Mouse (Mus musculus) lung, embryonic 16.5 days (tissue): ENCODE results near the gene Cyb5rl. TPM values are rescaled to one million over a fixed set of nuclear protein-coding genes. Genes with fewer than 3 reads are reported as not detected.

Source experiments
- ATAC-seq: fragments of 200-750 bp; cut with Nextera tagmentation; 2 replicates; pipeline ENCODE4 v1.8.0; 2017; ENCODE audit warnings: low read depth, mild to moderate bottlenecking, moderate library complexity
- H3K27ac ChIP-seq: fragments of 300-500 bp; sonication (generic); 2 replicates; pipeline ENCODE4 v1.5.1; 2014; ENCODE audit warnings: mild to moderate bottlenecking, control low read depth, low read length
- H3K27me3 ChIP-seq: fragments of 300-500 bp; sonication (generic); 2 replicates; pipeline ENCODE4 v1.6.1; 2014; ENCODE audit warnings: low read depth, low read length, mixed read lengths; ENCODE audit not compliant: control insufficient read depth, insufficient read depth
- H3K36me3 ChIP-seq: fragments of 300-500 bp; sonication (generic); 2 replicates; pipeline ENCODE4 v1.6.1; 2014; ENCODE audit warnings: low read length; ENCODE audit not compliant: control insufficient read depth, insufficient read depth
- H3K4me1 ChIP-seq: fragments of 300-500 bp; sonication (generic); replicated peaks from 2 replicates; pipeline ENCODE4 v1.6.1; 2014; ENCODE audit warnings: low read length, mixed read lengths; ENCODE audit not compliant: control insufficient read depth, insufficient read depth
- H3K4me2 ChIP-seq: fragments of 300-500 bp; sonication (generic); 2 replicates; pipeline ENCODE4 v1.6.1; 2014; ENCODE audit warnings: low read depth, low read length, control low read depth
- H3K4me3 ChIP-seq: fragments of 300-500 bp; sonication (generic); 2 replicates; pipeline ENCODE4 v1.5.1; 2014; ENCODE audit warnings: mild to moderate bottlenecking, low read length, control low read depth
- H3K9ac ChIP-seq: fragments of 300-500 bp; sonication (generic); 2 replicates; pipeline ENCODE4 v1.6.1; 2014; ENCODE audit warnings: low read length, control low read depth
- H3K9me3 ChIP-seq: fragments of 300-500 bp; sonication (generic); 2 replicates; pipeline ENCODE4 v1.6.1; 2016; ENCODE audit warnings: low read length; ENCODE audit not compliant: control insufficient read depth
- WGBS: fragments of 180-500 bp; shearing (Covaris S2); extraction: QIAGEN DNeasy Blood & Tissue Kit; methylation state at CpG from one replicate; pipeline ENCODE4 v1.1.7; 2014; 5-methylcytosine and 5-hydroxymethylcytosine counted together
- polyA plus RNA-seq: library from polyadenylated mRNA; unstranded; fragments of >200 nt; fragmentation: Nextera tagmentation; extraction: Ambion mirVana; gene quantifications from 2 replicates; pipeline ENCODE4 v1.2.1, GENCODE M21; 2015

Cyb5rl gene
- polyA plus RNA-seq, 1 experiment from 2014 or later = 7.2 TPM

DNA sequence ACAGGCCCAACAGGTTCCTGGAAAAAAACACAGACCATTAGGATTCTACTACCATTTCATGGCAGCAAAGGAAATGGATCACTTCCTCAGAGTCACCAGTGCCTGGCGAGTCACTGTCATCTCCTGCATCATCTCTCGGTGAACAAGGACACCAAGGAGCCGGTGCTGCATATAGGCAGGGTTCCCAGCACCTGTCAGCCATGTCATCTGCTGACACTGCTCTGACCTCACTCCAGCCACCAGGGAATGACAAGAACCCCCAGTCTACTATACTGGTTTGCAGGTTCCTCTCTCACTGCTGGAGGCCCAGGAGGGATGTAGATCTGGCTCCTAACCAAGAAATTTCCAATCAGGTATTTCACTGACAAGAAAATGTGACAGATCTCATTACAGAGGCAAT is 10.7 kb upstream of the Cyb5rl start:
- no peaks in the 10 kb centered on the region for H3K4me1 ChIP-seq
- no peak overlapping the region for H3K9ac ChIP-seq
- H3K27me3 ChIP-seq = no peaks in the 10 kb centered on the region
- no peak overlapping the region for H3K4me2 ChIP-seq
- H3K9me3 ChIP-seq = no peaks in the 10 kb centered on the region
- 74% methylated on average over 3 of the region's 3 CpGs for WGBS
- no peak overlapping the region for H3K4me3 ChIP-seq
- peaks cover 31% of the 10 kb centered on the region for H3K36me3 ChIP-seq
- no peak overlapping the region for H3K27ac ChIP-seq
- no peak for ATAC-seq

DNA sequence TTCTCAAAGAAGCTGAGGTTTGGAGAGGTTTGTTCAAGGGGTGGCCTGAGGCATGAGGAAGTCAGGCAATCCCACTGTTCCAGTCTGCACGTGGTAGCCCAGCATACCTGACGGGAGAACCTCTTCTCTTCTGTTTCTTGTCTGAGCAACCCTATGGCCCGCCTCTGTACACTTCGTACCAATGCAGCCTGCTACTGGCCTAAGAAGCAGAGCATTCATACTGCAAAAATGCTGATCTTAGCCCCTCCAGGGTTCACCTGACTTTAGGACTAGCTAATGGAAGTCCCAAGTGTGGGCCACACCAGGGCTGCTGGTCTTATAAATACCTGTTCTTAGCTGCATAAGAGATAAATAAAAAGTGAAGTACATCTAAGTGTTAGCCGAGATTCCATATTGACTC is 8.4 kb upstream of the Cyb5rl start:
- ATAC-seq = no peak
- H3K27ac ChIP-seq = no peak overlapping the region
- no peak overlapping the region for H3K9ac ChIP-seq
- H3K9me3 ChIP-seq = no peaks in the 10 kb centered on the region
- H3K4me1 ChIP-seq = no peaks in the 10 kb centered on the region
- no peak overlapping the region for H3K4me3 ChIP-seq
- H3K4me2 ChIP-seq = no peak overlapping the region
- WGBS = 82% methylated on average over 5 of the region's 5 CpGs
- peaks cover 40% of the 10 kb centered on the region for H3K36me3 ChIP-seq
- no peaks in the 10 kb centered on the region for H3K27me3 ChIP-seq

DNA sequence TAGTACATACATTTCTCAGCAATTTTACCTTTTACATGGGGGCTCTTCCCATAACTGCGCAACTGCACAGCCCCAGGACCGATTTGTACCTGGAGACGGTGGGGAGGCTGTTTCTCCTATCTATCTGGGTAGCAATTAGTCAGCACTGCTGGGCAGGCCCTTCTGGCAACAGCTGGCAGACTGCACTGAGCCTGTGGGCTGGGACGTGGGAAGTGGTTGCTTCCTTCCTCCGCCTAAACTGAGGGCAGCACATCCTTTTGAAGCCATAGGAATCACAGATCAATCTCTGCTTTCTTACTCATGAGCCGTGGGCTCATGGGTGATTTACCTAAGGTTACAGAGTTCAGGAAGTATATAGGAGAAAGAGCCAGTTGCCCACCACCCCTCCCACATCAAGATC is 8.0 kb upstream of the Cyb5rl start:
- ATAC-seq = no peak

DNA sequence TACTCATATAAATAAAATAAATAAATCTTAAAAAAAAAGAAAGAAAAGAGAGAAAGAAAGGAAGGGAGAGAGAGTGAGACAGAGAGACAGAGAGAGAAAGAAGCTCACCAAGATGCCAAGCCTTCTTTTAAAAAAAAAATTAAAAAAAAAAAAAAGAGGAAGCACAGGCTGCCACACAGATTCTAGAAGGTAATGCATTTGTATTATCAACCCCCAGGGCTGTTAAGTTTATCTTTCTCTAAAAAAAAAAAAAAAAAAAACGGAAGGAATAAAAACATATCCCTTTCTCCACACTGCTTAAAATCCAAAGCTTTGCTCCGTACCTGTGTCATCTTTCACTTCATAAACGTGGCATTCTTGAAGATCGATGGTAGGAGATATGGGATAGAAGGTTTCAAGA is 5.2 kb upstream of the Cyb5rl start:
- H3K4me3 ChIP-seq = no peak overlapping the region
- no peak overlapping the region for H3K27ac ChIP-seq
- no peaks in the 10 kb centered on the region for H3K9me3 ChIP-seq
- no peaks in the 10 kb centered on the region for H3K27me3 ChIP-seq
- peaks cover 7% of the 10 kb centered on the region for H3K4me1 ChIP-seq
- no peak overlapping the region for H3K9ac ChIP-seq
- H3K36me3 ChIP-seq = peaks cover 46% of the 10 kb centered on the region
- no peak overlapping the region for H3K4me2 ChIP-seq
- 83% methylated on average over 4 of the region's 4 CpGs for WGBS
- no peak for ATAC-seq

More for the DNA sequence above, 8.0 kb upstream of the Cyb5rl start:
- peaks cover 43% of the 10 kb centered on the region for H3K36me3 ChIP-seq
- WGBS = 68% methylated on average over 6 of the region's 6 CpGs
- H3K4me1 ChIP-seq = no peaks in the 10 kb centered on the region
- H3K27me3 ChIP-seq = no peaks in the 10 kb centered on the region
- no peak overlapping the region for H3K4me3 ChIP-seq
- H3K9me3 ChIP-seq = no peaks in the 10 kb centered on the region
- no peak overlapping the region for H3K27ac ChIP-seq
- H3K4me2 ChIP-seq = no peak overlapping the region
- no peak overlapping the region for H3K9ac ChIP-seq

DNA sequence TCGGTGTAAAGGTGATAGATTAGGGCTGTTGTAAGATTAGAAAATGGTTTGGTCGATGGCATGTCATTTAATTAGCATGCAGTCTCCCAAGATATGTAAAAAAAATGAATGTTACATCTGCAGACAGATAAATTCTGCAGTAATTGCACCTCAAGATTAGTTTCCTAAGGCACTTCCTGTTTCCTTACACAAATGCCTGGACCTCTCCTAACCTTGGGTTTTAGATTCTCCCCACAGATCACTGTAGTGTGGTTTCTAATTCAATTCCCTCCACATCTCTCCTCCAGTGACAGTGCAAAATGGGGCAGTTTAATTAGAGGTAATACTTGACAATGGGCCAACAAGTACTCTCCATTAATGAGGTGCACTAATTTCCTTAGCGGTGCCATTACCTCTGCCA is 3.6 kb upstream of the Cyb5rl start:
- peaks cover 12% of the 10 kb centered on the region for H3K4me1 ChIP-seq
- no peaks in the 10 kb centered on the region for H3K9me3 ChIP-seq
- H3K4me2 ChIP-seq = no peak overlapping the region
- WGBS = 82% methylated on average over 3 of the region's 3 CpGs
- no peak overlapping the region for H3K27ac ChIP-seq
- H3K4me3 ChIP-seq = no peak overlapping the region
- ATAC-seq = no peak
- no peak overlapping the region for H3K9ac ChIP-seq
- no peaks in the 10 kb centered on the region for H3K27me3 ChIP-seq
- H3K36me3 ChIP-seq = peaks cover 38% of the 10 kb centered on the region

DNA sequence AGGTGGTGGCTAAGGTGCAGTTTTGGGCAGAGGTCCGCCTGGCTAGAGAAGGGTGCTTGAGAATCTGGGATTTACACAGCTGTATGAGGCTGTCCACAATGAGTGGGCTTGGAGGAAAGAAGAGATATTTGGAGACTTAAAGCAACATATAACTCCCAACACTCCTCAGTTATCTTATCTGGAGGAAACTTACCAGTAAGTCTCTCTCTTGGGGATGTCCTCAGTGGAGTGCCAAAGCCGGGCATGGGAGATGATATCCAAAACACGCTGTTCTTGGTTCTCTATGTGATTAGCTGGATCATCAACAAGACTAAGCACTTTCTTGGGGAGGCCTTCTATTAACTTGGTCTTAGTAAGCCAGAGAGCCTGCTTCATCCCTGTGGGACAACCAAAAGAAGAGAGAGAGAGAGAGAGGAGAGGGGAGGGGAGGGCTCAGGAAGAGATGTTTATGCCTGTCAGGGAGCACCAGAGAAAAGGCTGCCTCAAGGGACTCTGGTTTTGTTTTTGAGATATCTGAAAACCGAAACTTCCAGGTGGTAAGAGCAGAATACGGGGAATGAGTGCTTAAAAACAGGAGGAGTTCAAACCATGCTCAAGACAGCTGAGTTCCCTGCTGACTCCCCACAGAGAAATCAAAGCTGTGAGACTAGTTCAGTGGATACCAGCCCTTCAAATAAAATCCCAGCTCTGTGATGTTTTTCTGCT is 2.2 kb upstream of the Cyb5rl start:
- no peak overlapping the region for H3K4me3 ChIP-seq
- H3K9me3 ChIP-seq = no peaks in the 10 kb centered on the region
- peaks cover 34% of the 10 kb centered on the region for H3K36me3 ChIP-seq
- H3K9ac ChIP-seq = no peak overlapping the region
- ATAC-seq = no peak
- H3K4me1 ChIP-seq = peaks cover 12% of the 10 kb centered on the region
- H3K27me3 ChIP-seq = no peaks in the 10 kb centered on the region
- H3K4me2 ChIP-seq = no peak overlapping the region
- WGBS = 78% methylated on average over 5 of the region's 5 CpGs
- H3K27ac ChIP-seq = no peak overlapping the region

DNA sequence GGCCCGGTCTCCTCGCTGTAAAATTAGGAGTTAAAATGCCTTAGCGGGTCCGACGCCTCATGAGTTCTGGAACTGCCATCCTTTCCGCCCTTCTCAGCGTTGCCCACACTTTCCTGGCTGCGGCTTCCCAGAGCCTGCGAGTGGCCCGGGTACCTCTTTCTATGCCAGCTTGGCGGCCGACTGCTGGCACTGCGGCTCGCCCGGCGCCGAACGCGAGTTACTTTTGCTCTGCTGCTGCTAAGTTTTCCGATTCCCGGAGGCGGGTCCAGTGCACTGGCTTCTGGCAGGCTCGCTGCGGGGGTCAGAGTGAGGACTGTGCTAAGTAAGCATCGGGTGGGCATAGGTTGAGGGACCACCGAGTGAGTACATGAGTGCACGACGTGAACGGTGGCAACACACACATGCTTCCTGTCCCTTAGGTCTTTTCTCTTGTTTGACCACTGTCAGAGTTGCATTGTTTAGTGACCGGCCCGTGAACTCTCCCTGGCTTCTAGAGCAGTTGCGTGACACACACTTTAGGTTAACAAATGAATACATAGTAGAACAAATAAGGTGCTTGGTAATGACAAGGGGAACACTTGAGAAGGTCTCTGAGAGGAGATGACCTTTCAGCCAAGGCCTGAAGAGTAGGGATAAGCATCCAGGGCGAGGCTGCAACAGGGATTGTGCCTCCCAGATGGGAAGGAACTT is 508 bp downstream of the Cyb5rl start:
- no peaks in the 10 kb centered on the region for H3K9me3 ChIP-seq
- H3K9ac ChIP-seq = peak overlapping the region; percentile 68
- WGBS = 2% methylated on average over 33 of the region's 33 CpGs
- ATAC-seq = peak; percentile 41
- peak overlapping the region; percentile 37 for H3K27ac ChIP-seq
- no peaks in the 10 kb centered on the region for H3K27me3 ChIP-seq
- H3K4me1 ChIP-seq = peaks cover 12% of the 10 kb centered on the region
- H3K4me3 ChIP-seq = peak overlapping the region; percentile 75
- peak overlapping the region; percentile 92 for H3K4me2 ChIP-seq
- peaks cover 14% of the 10 kb centered on the region; the same call in 1 of the 2 replicates for H3K36me3 ChIP-seq

DNA sequence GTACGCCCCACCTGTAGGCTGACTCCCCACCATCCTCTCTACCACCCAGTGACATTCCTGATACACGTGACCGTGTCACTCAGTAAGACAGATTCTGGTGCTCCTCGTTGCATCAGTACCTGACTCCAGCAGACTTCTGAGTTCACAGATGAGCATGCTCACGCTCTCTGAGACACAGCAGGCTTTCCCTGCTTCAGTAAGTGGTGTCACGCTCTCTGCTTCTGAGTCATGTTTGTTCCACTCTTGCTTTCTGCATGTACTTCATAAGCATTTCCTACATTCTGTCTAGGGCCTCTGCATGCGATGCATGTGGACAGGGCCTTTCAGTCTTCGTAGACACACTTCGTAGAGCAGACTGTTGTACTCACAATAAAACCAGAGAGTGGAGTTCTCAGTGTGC is 5.6 kb downstream of the Cyb5rl start:
- Histone ChIP-seq H3K27ac (no peak overlapping the region), H3K4me1 (peaks cover 4% of the 10 kb centered on the region), H3K36me3 (no peaks in the 10 kb centered on the region), H3K4me2 (no peak overlapping the region), H3K4me3 (no peak overlapping the region), H3K27me3 (no peaks in the 10 kb centered on the region), H3K9me3 (no peaks in the 10 kb centered on the region), H3K9ac (no peak overlapping the region)
- 79% methylated on average over 9 of the region's 9 CpGs for WGBS
- ATAC-seq = no peak

DNA sequence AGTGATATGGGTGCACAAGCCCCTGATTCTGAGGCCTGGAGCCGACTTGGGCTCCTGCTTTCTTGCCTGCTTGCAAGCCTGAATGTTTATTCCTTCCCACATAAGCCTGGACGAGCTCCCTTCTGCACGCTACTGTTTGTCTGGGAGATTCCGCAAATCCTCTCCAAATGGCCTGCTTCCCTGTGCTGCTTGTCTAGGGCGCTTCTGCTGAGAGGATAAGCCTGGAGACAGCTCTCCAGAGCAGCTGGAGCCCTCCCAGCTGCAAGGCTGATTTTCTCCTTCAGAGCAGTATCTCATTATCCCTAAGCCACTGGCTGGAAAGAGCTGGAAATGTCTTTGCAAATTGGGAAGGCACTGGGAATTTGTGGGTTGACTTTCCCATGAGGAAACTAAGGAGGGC is 8.7 kb downstream of the Cyb5rl start:
- Histone ChIP-seq H3K4me1 (no peaks in the 10 kb centered on the region), H3K4me3 (no peak overlapping the region), H3K9ac (no peak overlapping the region), H3K36me3 (no peaks in the 10 kb centered on the region), H3K27ac (no peak overlapping the region), H3K9me3 (no peaks in the 10 kb centered on the region), H3K4me2 (no peak overlapping the region), H3K27me3 (no peaks in the 10 kb centered on the region)
- no peak for ATAC-seq
- 66% methylated on average over 5 of the region's 5 CpGs for WGBS
